Mouse (Mus musculus) cerebellum, adult 2 months (tissue): ENCODE measurements at regions not wholly inside any gene's neighbourhood (a gene's known extent, or its start where the extent isn't known, plus 50 kb on each side); places are given as distances from the start of the nearest gene placed in this dataset.

Source experiments
- DNase-seq, 2 experiments: peaks; one replicate each; pipeline ENCODE4 v3.0.0; 2021
- H3K27ac ChIP-seq: fragments of 200-500 bp; 2 replicates; pipeline ENCODE4 v1.5.1; 2012; ENCODE audit warnings: low read length, control low read depth, inconsistent platforms; ENCODE audit not compliant: insufficient read depth
- H3K27me3 ChIP-seq: fragments of 200-500 bp; 2 replicates; pipeline ENCODE4 v1.6.1; 2012; ENCODE audit warnings: inconsistent platforms, mild to moderate bottlenecking, low read length, moderate library complexity; ENCODE audit not compliant: control insufficient read depth, insufficient read depth
- H3K4me1 ChIP-seq: fragments of 200-500 bp; 2 replicates; pipeline ENCODE4 v1.6.1; 2011; ENCODE audit warnings: low read length; ENCODE audit not compliant: control insufficient read depth, insufficient read depth
- H3K4me3 ChIP-seq: fragments of 200-500 bp; replicated peaks from 2 replicates; pipeline ENCODE3; 2011; ENCODE audit warnings: mild to moderate bottlenecking, low read depth, low read length, control low read depth; ENCODE audit not compliant: insufficient read depth
- CTCF ChIP-seq: fragments of 200-500 bp; IDR thresholded peaks from 2 replicates; pipeline ENCODE4 v1.5.1; 2011; ENCODE audit warnings: low read depth, mild to moderate bottlenecking, control low read depth, low read length, moderate library complexity, borderline replicate concordance; ENCODE audit not compliant: insufficient read depth
- POLR2A ChIP-seq: fragments of 200-500 bp; IDR thresholded peaks from 2 replicates; pipeline ENCODE4 v1.6.1; 2011; ENCODE audit warnings: low read length, control low read depth, borderline replicate concordance; ENCODE audit not compliant: insufficient read depth
- WGBS: fragments of 180-500 bp; shearing (Covaris S2); methylation state at CpG from one replicate; pipeline ENCODE4 v1.1.7; 2018; 5-methylcytosine and 5-hydroxymethylcytosine counted together

- no peaks in the 10 kb centered on the region for H3K27me3 ChIP-seq
- no peak for DNase-seq
- no peak overlapping the region for H3K4me3 ChIP-seq
- H3K4me1 ChIP-seq, result no peaks in the 10 kb centered on the region
- TF ChIP-seq POLR2A (no peak), CTCF (no peak)
- H3K27ac ChIP-seq, result no peak overlapping the region
- WGBS, result 89% methylated on average over 4 of the region's 4 CpGs
Measured at GRCm38 (mm10) chr4:64235534-64235933, 188.7 kb upstream of the Tnc start.

- Histone ChIP-seq H3K4me1 (no peaks in the 10 kb centered on the region; the same call in 1 of the 2 replicates), H3K27me3 (no peaks in the 10 kb centered on the region), H3K4me3 (no peak overlapping the region), H3K27ac (no peak overlapping the region)
- no peak for TF ChIP-seq POLR2A
- WGBS, result 77% methylated on average over 4 of the region's 4 CpGs
- DNase-seq, result no peak
Measured at GRCm38 (mm10) chr4:64232159-64232558, 185.3 kb upstream of the Tnc start.

GRCm38 (mm10) chr4:64228341-64228740, 181.5 kb upstream of the Tnc start:
- no peaks in the 10 kb centered on the region for H3K27me3 ChIP-seq
- H3K4me1 ChIP-seq, result no peaks in the 10 kb centered on the region; the same call in none of the 2 replicates
- TF ChIP-seq POLR2A (no peak), CTCF (no peak)
- 35% methylated on average over 3 of the region's 3 CpGs for WGBS
- H3K4me3 ChIP-seq, result no peak overlapping the region
- H3K27ac ChIP-seq, result no peak overlapping the region
- DNase-seq, result peak; percentile 89 to 93

GRCm38 (mm10) chr4:64226635-64227034, 179.8 kb upstream of the Tnc start:
- Histone ChIP-seq H3K4me1 (no peaks in the 10 kb centered on the region; the same call in none of the 2 replicates), H3K27ac (no peak overlapping the region), H3K4me3 (no peak overlapping the region), H3K27me3 (no peaks in the 10 kb centered on the region)
- no peak for TF ChIP-seq CTCF
- TF ChIP-seq POLR2A, result no peak
- DNase-seq, result no peak

GRCm38 (mm10) chr4:64224918-64225317, 178.1 kb upstream of the Tnc start:
- 73% methylated on average over 5 of the region's 5 CpGs for WGBS
- Histone ChIP-seq H3K27ac (no peak overlapping the region), H3K4me1 (no peaks in the 10 kb centered on the region; the same call in none of the 2 replicates), H3K4me3 (no peak overlapping the region), H3K27me3 (no peaks in the 10 kb centered on the region)
- TF ChIP-seq POLR2A (no peak), CTCF (no peak)
- peak; percentile 10 to 26 for DNase-seq

- 88% methylated on average over 2 of the region's 2 CpGs for WGBS
- TF ChIP-seq POLR2A (no peak), CTCF (no peak)
Measured at GRCm38 (mm10) chr4:64219802-64220201, 173.0 kb upstream of the Tnc start.

DNA sequence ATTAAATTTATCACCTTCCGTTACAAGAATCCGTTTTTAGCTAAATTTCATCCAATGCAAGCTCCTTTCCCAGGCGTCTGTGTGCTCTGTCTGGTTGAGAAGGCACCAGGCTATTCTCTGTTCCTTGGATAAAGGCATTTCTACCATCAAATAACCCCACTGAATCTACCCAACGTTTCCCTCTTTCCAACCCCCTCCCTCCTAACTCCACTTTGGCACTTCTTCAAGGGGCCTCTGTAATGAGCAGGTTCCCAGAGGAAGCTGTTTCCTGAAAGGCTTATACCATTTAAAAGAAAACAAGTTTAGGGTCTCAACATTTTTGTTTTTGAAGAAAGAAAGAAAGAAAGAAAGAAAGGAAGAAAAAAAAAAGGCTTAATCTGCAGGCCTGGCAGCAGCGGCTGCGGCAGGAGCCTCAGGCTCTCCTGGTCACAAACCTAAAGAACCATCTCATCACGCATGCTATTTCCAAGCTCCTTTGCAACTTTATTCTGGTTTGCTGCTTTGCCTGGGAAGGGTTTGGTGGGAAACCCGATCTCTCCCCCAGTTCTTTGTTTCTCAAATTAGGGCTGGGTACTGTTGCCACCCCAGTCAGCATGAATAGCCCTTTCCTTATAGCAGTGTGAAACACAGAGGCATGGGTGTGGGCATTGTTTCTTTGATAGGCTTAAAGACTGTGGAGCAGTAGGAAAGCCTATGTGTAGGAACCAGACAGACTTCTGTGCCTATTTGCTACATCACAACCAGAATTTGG, 160.5 kb upstream of the Tnc start:
- Histone ChIP-seq H3K4me1 (no peaks in the 10 kb centered on the region), H3K27ac (no peak overlapping the region), H3K4me3 (no peak overlapping the region), H3K27me3 (no peaks in the 10 kb centered on the region)
- no peak for TF ChIP-seq CTCF
- no peak for TF ChIP-seq POLR2A
- 48% methylated on average over 8 of the region's 8 CpGs for WGBS
- no peak for DNase-seq

More at GRCm38 (mm10) chr4:64219802-64220201, 173.0 kb upstream of the Tnc start:
- Histone ChIP-seq H3K27me3 (no peaks in the 10 kb centered on the region), H3K27ac (no peak overlapping the region), H3K4me3 (no peak overlapping the region), H3K4me1 (no peaks in the 10 kb centered on the region; the same call in 1 of the 2 replicates)
- DNase-seq, result no peak

GRCm38 (mm10) chr4:64200808-64201190, 154.0 kb upstream of the Tnc start:
- no peak overlapping the region for H3K4me3 ChIP-seq
- H3K4me1 ChIP-seq, result peaks cover 6% of the 10 kb centered on the region; the same call in 1 of the 2 replicates
- H3K27ac ChIP-seq, result no peak overlapping the region
- no peak for TF ChIP-seq CTCF
- TF ChIP-seq POLR2A, result no peak
- no peak for DNase-seq
- H3K27me3 ChIP-seq, result no peaks in the 10 kb centered on the region
- 94% methylated on average over 3 of the region's 3 CpGs for WGBS
